Mouse (Mus musculus): ENCODE data around the gene Ptprg. TPM values are rescaled to one million over a fixed set of nuclear protein-coding genes. Genes with fewer than 3 reads are reported as not detected.
"Not testable (repeated sequence)": the region's sequence is repeated elsewhere in the genome, so short reads cannot be mapped to it uniquely, and the experiment has no call there.

The Ptprg gene
- total RNA-seq, 2 experiments from 2014 or later, result not detected

DNA sequence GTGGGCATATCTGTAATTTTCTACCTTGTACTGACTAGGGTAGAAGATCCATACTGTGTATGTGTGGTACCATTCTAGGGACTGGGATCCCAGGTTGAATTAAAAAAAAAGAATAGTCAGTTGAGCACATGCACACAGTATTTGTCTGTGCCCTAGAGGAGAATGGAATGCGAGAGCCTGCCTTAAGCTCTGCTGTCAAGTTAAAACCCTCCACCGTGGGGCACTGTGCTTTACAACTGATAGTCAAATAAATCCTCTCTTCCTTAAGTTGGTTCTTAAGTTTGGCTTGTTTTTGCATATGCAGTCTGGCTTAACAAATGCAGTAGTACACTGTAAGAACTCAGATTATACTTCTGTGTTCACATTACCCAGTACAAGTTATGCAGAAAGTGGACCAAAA lies 476.6 kb downstream of the Ptprg start:
- no peak for ATAC-seq (replicated peaks; ENCODE audit: poor library complexity)

DNA sequence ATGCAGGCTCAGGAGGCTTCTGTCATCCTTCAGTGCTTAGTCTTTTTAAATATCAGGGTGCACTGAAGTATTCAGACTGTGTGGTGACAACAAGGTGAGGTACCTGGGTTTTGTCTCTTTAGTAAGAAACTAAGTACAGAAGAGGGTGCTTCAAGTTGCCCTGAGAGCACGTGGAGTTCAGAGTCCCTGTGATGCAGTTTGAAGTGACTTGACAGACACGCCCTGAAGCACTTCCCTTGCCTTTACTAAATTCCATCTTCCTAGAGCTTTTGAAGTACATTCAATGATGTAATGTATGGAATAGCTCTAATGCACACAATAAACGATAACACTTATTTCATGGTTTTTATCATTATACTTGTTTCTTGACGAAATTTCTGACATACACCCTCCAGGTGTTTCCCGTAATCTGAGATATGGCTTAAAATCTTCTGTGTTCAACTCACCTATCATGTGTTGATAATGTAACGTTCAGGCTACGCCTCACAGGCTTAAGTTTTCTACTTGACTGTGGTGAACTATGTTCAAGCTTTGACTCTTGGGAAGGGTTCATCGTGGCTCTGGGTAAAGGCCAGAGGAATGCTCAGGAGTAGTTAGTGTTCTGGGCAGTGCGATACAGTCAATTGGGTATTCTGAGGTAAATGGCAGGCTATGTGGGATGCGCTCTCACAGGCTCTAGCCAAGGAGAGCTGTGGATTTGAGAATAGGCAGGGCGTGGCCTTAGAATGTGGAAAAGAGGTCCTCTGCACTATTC lies 483.4 kb downstream of the Ptprg start:
- ATAC-seq (replicated peaks; ENCODE audit: poor library complexity), result no peak

DNA sequence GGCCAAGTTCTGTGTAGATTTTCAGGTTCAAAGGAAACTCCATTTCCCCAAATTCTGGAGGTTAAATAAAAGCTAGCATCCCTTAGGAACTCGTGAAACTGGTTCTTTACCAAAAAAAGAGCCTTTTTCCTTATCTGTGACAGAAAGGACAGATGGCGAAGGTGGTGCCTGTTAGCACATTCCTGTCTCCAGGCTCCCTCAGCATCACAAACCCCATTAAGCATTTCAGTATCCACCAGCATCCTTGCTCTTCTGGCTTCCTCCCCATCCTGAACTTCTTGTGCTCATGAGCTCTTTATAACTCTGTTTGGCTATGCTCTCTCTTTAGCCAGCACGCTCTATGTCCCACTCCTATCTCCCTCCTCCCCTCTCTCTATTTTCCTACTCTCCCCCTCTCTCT lies 486.4 kb downstream of the Ptprg start:
- no peak for ATAC-seq (replicated peaks; ENCODE audit: poor library complexity)

DNA sequence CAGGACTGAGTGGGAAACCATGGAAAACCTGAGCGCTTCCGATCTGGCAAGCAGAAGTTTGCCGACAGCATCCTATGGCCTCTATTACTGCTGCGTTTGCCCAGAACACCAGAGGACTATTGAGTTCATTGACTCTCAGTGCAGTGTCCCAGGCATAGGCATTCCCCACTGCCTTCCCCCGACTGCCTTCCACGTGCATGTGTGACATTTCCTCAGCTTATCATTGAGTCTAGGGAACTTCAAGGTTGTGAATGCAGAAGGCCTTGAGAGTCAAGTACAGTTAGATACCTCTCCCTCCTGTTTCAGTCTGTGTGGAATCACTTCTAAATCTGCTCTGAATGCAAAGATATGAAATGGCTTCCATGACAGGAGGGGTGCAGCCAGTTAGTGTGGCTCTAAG lies 488.2 kb downstream of the Ptprg start:
- no peak for ATAC-seq (replicated peaks; ENCODE audit: poor library complexity)

GRCm38 (mm10) chr14:12046226-12046882 lies 493.0 kb downstream of the Ptprg start:
- ATAC-seq (replicated peaks; ENCODE audit: poor library complexity), result no peak

GRCm38 (mm10) chr14:12047637-12048036 lies 494.3 kb downstream of the Ptprg start:
- no peak for ATAC-seq (replicated peaks; ENCODE audit: poor library complexity)

DNA sequence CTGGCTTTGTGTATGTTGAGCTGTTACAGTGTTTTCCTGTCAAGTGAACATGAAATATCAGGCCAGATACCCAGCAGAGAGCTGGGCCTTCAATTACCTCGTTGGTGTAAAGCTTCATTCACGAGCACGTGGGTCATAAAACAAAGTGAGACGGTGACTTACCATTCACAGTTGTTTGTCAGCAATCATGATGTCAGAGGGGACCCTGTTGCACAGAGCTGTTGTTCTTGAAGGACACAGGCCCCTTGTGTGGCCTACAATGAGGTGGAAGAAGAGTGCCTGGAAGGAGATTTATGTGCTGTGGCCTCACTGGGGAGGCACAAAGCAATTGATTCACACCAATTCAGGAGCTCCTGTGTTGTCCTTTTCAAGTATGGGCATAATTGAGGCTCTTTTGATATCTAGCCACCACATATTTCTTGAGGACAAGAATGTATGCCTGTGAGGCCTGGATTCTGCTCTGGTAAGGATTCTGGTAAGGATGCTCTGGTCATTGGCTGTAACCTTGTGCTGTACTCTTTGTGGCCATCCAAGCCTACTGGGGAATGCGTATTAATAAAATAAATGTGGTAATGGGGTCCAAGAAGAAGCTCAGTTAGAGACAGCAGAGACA lies 503.7 kb downstream of the Ptprg start:
- ATAC-seq (replicated peaks; ENCODE audit: poor library complexity), result no peak

DNA sequence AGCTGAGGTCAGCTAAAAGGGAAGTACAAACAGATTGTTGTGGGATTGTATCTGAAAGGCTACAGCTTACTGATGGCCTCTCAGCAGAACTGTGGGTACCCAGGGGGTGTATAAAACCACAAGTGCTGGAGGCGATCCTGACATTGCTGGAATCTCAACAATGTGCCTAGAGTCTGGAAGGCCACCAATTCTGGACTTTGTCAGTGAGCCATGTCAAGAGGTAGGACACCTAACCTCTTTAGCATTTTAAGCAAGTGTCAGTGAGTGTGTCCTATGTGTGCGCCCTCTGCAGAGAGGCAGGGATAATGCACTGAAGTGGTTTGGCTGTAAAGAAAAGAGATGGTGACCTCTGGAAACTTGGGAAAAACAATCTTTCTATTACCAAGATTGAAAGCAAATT lies 504.5 kb downstream of the Ptprg start:
- ATAC-seq (replicated peaks; ENCODE audit: poor library complexity), result no peak

GRCm38 (mm10) chr14:12059149-12059548 lies 505.8 kb downstream of the Ptprg start:
- ATAC-seq (replicated peaks; ENCODE audit: poor library complexity), result no peak

DNA sequence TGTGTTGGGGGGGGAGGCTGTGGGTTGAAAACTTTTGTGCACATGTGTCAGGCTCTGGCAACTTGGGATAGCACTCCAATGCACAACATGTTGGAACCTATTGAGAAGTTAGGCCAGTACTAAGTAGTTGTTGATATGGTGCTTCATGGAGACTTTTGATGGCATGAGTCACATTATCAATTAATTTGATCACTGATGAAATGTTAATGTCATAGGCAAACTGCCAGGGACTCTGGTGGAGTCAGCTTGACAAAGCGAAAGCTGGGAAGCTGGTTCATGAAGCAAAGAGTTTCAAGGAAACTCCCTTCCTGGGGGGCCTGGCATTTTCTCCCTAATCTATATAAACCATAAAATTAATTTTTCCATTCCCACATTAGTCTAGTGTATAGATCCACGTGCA lies 508.0 kb downstream of the Ptprg start:
- ATAC-seq (replicated peaks; ENCODE audit: poor library complexity), result not testable (repeated sequence)

GRCm38 (mm10) chr14:12062628-12063360 lies 509.5 kb downstream of the Ptprg start:
- no peak for ATAC-seq (replicated peaks; ENCODE audit: poor library complexity)

DNA sequence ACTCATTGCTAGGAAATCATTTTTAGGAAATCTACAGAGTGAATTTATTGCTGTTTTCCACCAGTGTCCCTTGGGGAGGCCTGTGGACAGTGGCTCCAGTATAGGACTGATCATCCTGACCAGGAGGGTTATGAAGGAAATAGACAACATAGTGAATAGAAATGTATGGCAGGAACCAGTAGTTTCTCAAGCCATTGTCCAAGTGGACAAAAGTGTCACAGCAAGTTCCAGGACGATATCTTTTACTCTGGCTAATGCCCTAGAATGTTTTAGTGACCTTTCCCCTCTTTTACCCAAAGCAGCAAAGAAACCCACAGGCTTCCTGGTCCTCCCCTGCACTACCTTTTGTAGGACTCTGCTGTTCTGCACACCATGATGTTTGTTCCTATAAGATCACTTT lies 511.7 kb downstream of the Ptprg start:
- no peak for ATAC-seq (replicated peaks; ENCODE audit: poor library complexity)

DNA sequence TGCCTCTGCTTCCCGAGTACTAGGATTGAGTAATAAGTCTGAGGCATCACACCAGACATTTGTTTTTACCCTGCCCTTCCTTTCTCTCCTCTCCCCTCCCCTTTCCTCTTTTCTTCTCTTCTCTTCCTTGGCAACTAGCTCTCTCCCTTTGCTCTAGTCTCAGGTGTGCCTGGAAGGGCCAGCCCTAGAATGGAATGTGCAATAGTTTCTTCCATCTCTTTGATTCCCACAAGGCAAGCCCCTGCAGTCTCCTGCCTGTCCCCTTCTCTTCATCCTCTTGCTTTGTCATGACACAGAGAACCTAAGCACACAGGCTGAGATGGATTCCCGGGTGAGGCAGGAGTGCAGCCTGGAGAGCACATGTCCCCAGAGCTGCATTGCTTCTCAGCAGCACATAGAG lies 512.4 kb downstream of the Ptprg start:
- no peak for ATAC-seq (replicated peaks; ENCODE audit: poor library complexity)

GRCm38 (mm10) chr14:12069707-12070106 lies 516.4 kb downstream of the Ptprg start:
- no peak for ATAC-seq (replicated peaks; ENCODE audit: poor library complexity)

- no peak for ATAC-seq (replicated peaks; ENCODE audit: poor library complexity)
These were observed 517.0 kb downstream of the Ptprg start for GRCm38 (mm10) chr14:12070361-12070760.

DNA sequence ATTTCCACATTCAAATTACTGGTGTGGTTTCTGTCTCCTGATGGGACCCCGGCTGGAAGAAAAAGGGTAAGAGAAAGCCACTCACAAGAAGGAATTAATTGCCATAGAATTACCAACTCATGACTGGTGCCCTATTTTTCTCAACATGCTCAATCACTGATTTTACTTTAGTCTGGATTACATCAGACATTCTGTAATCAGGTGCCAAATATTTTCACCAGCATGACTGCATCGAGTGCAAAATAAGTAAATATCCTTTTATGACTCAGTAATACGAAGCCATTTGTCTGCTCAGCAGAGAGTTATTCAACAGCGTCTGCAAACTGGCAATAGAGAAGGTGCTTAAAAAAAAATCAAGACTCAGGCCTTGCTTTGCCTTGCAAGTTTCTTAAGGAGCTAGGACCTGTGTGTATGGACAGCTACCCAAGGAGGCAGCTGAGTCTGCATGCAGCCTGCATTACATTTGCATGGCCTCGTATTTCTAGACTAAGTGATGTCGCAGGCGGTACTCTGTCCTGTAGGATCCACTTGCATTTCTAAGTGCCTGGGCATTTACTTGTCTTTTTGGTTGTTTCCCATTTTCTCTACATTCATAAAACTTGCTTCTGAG lies 517.6 kb downstream of the Ptprg start:
- no peak for ATAC-seq (replicated peaks; ENCODE audit: poor library complexity)

DNA sequence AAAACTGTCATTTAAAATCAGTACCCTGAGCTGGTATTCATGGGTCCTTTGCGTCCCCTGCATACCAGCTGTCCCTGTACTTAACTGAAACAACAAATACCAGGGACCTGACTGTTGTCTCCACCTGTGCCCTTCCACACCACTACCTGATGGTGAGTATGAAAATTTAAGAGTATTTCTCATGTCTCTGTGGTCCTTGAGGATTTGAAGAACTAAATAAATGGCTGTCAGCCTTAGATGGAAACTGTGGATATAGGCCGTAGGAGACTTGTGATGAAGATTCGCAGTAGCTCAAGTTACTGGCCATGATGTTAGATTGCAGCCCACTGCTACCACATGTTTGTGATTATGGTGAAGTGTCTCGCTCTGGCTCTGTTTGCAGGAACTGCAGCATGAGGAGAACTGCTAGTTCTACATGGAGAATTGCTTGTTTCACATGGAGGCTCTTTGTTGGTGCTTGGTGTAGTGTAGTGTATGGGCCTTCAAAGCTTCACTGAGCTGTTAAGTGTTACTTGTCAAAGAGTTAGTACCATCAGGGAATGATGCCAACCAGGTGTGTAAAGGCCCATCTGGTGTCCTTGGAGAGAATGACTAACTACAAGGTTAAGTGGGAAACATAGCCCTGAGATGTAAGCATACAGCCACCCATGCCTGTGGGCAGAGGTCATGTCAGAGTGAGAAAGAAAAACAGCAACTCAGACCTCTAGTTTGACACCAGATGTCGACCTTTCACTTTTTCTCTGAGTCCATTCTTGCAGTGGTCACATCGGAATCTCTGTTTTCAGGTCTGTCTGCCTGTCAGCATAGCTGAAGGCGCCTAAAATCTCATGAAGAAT lies 518.9 kb downstream of the Ptprg start:
- ATAC-seq (replicated peaks; ENCODE audit: poor library complexity), result no peak

- ATAC-seq (replicated peaks; ENCODE audit: poor library complexity), result no peak
These were observed 520.2 kb downstream of the Ptprg start for GRCm38 (mm10) chr14:12073408-12074107.

DNA sequence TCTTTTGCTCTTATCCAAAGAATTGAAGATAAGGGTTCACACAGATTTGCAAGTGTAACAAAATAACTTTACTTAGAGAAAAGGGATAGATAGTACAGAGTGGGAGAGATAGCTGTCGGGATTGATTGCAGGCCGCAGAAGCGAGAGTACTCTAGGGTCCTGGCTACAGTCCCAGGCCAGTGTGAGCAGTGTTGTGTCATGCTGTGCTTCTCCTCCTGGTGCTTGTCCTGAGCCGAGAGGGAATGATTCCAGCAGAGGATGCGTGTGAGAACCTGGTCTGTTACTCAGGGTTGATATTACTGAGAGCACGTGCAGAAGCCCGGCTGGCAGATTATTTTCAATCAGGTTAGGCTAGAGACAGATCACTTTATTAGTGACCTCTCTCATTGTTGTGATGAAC lies 523.9 kb downstream of the Ptprg start:
- no peak for ATAC-seq (replicated peaks; ENCODE audit: poor library complexity)

DNA sequence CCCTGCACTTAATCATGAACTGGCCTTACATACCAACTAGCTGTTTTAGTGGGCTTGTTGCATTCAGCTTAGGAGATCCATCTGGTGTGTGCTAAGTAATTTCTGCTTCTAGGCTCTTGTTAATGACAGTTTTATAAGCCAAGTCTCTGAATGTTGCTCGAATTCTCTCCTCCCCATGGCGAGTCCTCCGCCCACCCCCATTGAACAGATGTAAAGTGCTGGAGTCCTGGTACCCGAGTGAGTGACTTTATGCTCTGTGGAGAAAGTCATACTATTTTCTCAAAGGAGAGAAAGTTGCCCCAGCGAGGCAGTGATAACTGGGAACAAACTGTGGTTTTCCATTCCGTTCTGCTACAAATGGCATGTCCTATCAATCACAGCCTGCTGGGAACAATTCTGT lies 525.9 kb downstream of the Ptprg start:
- ATAC-seq (replicated peaks; ENCODE audit: poor library complexity), result no peak
